ENCODE assay signal across 8 mouse cellular contexts in the genomic region with DNA sequence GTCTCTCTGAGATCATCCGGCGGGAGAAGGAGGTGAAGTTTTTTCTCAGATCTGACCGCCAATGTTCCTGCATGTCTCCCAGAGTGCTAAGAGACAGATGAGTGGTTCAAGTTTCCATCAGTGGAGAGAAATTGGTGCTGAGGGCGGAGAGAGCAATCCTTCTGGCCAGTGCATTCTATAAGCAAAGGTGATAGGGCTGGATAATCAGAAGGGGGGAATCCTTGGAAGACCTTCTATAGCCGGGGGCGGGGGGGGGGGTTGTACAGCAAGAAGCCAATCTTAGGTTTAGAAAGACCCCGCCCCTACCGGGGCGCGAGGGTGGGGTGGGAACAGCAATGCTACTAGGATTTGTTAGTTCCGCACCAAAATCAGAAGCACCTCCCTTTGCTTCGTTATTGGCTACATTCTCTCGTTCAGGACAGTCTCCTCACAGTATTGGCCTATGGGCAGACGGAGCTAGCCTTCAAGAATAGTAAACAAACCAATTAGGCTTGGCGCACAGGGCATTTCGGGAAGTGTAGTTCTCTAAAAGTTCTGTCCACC. TPM values are rescaled to one million over a fixed set of nuclear protein-coding genes. Genes with fewer than 3 reads are reported as not detected.
DNase-seq lines count a peak whose midpoint lies in the region; ATAC-seq and TF ChIP-seq lines count a peak whose summit lies in the region.

No protein-coding gene starts in this region.

- no peaks in the 10 kb centered on the region for H3K4me1 ChIP-seq in heart, embryonic 12.5 days (replicated peaks)
- no peaks in the 10 kb centered on the region for H3K4me1 ChIP-seq in kidney, postnatal 0 days (replicated peaks; ENCODE audit: insufficient read depth, low read length)
- peaks cover 10% of the 10 kb centered on the region for H3K4me1 ChIP-seq in liver, embryonic 11.5 days (replicated peaks; ENCODE audit: control insufficient read depth, insufficient read depth, low read length)
- H3K4me1 ChIP-seq in stomach, embryonic 14.5 days (ENCODE audit: control insufficient read depth, insufficient read depth, low read length): no peaks in the 10 kb centered on the region

- ATAC-seq in erythroid progenitor cell, adult 5-6 weeks (replicated peaks; ENCODE audit: low FRiP score, poor library complexity, severe bottlenecking): peak; percentile 88
- ATAC-seq in heart, embryonic 12.5 days (ENCODE audit: insufficient number of reproducible peaks, low FRiP score): peak; percentile 91
- ATAC-seq in kidney, postnatal 0 days (replicated peaks; ENCODE audit: low FRiP score, low read depth): peak; percentile 94
- ATAC-seq in liver, embryonic 11.5 days (replicated peaks; ENCODE audit: low FRiP score): peak; percentile 92
- peak; percentile 91 for ATAC-seq in stomach, embryonic 14.5 days (ENCODE audit: insufficient number of reproducible peaks, insufficient read depth, low FRiP score, low read depth)

- H3K4me3 ChIP-seq in C2C12 (ENCODE audit: insufficient read depth, poor library complexity, severe bottlenecking): peak overlapping the region; percentile 66
- H3K4me3 ChIP-seq in heart, embryonic 12.5 days: peak overlapping the region; percentile 91
- peak overlapping the region; percentile 76 for H3K4me3 ChIP-seq in kidney, postnatal 0 days (replicated peaks; ENCODE audit: low read depth, low read length)
- peak overlapping the region; percentile 96 for H3K4me3 ChIP-seq in liver, embryonic 11.5 days (ENCODE audit: low read depth, low read length)
- peak overlapping the region; percentile 82 for H3K4me3 ChIP-seq in stomach, embryonic 14.5 days (ENCODE audit: low read depth, low read length)

- H3ac ChIP-seq in C2C12 (ENCODE audit: control insufficient read depth, insufficient read length, low read depth): peak overlapping the region; percentile 62

- peak overlapping the region; percentile 89 for H3K4me2 ChIP-seq in heart, embryonic 12.5 days
- peak overlapping the region; percentile 80 for H3K4me2 ChIP-seq in kidney, postnatal 0 days (ENCODE audit: low read length)
- peak overlapping the region; percentile 99 for H3K4me2 ChIP-seq in liver, embryonic 11.5 days
- peak overlapping the region; percentile 90 for H3K4me2 ChIP-seq in stomach, embryonic 14.5 days (replicated peaks; ENCODE audit: low read depth, low read length)

- no peaks in the 10 kb centered on the region for H3K27me3 ChIP-seq in C2C12 (ENCODE audit: control insufficient read depth, insufficient read depth, insufficient read length)
- no peaks in the 10 kb centered on the region for H3K27me3 ChIP-seq in heart, embryonic 12.5 days (replicated peaks)
- H3K27me3 ChIP-seq in kidney, postnatal 0 days (ENCODE audit: insufficient read depth, low read length): no peaks in the 10 kb centered on the region
- no peaks in the 10 kb centered on the region for H3K27me3 ChIP-seq in liver, embryonic 11.5 days (replicated peaks; ENCODE audit: control insufficient read depth, insufficient read depth, low read length)
- no peaks in the 10 kb centered on the region for H3K27me3 ChIP-seq in stomach, embryonic 14.5 days (ENCODE audit: control insufficient read depth, insufficient read depth, low read length)

- peaks cover 41% of the 10 kb centered on the region for H3K79me2 ChIP-seq in C2C12 (ENCODE audit: control insufficient read depth, insufficient read depth)

- H3K36me3 ChIP-seq in C2C12 (ENCODE audit: control insufficient read depth, insufficient read depth): no peaks in the 10 kb centered on the region
- no peaks in the 10 kb centered on the region for H3K36me3 ChIP-seq in heart, embryonic 12.5 days
- H3K36me3 ChIP-seq in kidney, postnatal 0 days (ENCODE audit: insufficient read depth, low read length): no peaks in the 10 kb centered on the region
- no peaks in the 10 kb centered on the region for H3K36me3 ChIP-seq in liver, embryonic 11.5 days (ENCODE audit: control insufficient read depth, insufficient read depth, low read length)
- H3K36me3 ChIP-seq in stomach, embryonic 14.5 days (ENCODE audit: control insufficient read depth, insufficient read depth, low read length): no peaks in the 10 kb centered on the region

- H3K9me3 ChIP-seq in heart, embryonic 12.5 days (replicated peaks): no peaks in the 10 kb centered on the region
- H3K9me3 ChIP-seq in kidney, postnatal 0 days (replicated peaks; ENCODE audit: low read length): no peaks in the 10 kb centered on the region
- no peaks in the 10 kb centered on the region for H3K9me3 ChIP-seq in liver, embryonic 11.5 days (ENCODE audit: control insufficient read depth, low read length)
- H3K9me3 ChIP-seq in stomach, embryonic 14.5 days (ENCODE audit: control insufficient read depth, low read depth, low read length): no peaks in the 10 kb centered on the region

- 0% methylated on average over 16 of the region's 16 CpGs for WGBS in heart, embryonic 12.5 days
- under 1% methylated on average over 16 of the region's 16 CpGs for WGBS in kidney, postnatal 0 days
- 1% methylated on average over 16 of the region's 16 CpGs for WGBS in liver, embryonic 11.5 days
- 2% methylated on average over 16 of the region's 16 CpGs for whole genome bisulfite sequencing in stomach, embryonic 14.5 days

- H3K79me3 ChIP-seq in C2C12 (ENCODE audit: low read depth): peaks cover 17% of the 10 kb centered on the region

- peak overlapping the region; percentile 93; the same call in 1 of the 2 replicates for H3K27ac ChIP-seq in heart, embryonic 12.5 days (ENCODE audit: poor library complexity, severe bottlenecking)
- H3K27ac ChIP-seq in kidney, postnatal 0 days: peak overlapping the region; percentile 87; the same call in 1 of the 2 replicates
- H3K27ac ChIP-seq in liver, embryonic 11.5 days (ENCODE audit: low read depth, low read length): peak overlapping the region; percentile 93
- peak overlapping the region; percentile 95 for H3K27ac ChIP-seq in stomach, embryonic 14.5 days (ENCODE audit: low read length)

- no peak for TF ChIP-seq CTCF in C2C12 (IDR thresholded peaks at IDR 0.05; ENCODE audit: control insufficient read depth, insufficient read depth, insufficient read length)
- TF ChIP-seq CTCF in brain, embryonic 14.5 days (IDR thresholded peaks at IDR 0.05; ENCODE audit: borderline replicate concordance, extremely low read depth, insufficient read depth, insufficient read length): no peak
- no peak for TF ChIP-seq CTCF in kidney, postnatal 0 days (IDR thresholded peaks at IDR 0.05; ENCODE audit: low read depth)

- H3K9ac ChIP-seq in heart, embryonic 12.5 days: peak overlapping the region; percentile 96
- peak overlapping the region; percentile 87 for H3K9ac ChIP-seq in kidney, postnatal 0 days (ENCODE audit: low read depth, low read length)
- H3K9ac ChIP-seq in liver, embryonic 11.5 days (ENCODE audit: low read depth, low read length): peak overlapping the region; percentile 94
- 0 out of 2 replicates have a peak overlapping the region, but pooled peaks have one; percentile 88 for H3K9ac ChIP-seq in stomach, embryonic 14.5 days (replicated peaks; ENCODE audit: low read depth, low read length)

- peak; percentile 98 for DNase-seq in brain, embryonic 14.5 days (ENCODE audit: low read depth)
- peak; percentile 98 for DNase-seq in kidney, postnatal 0 days (ENCODE audit: low spot score)
- DNase-seq in liver, embryonic 11.5 days (ENCODE audit: low spot score): peak; percentile 75
- DNase-seq in naive thymus-derived CD4-positive, alpha-beta T cell, adult 2 months (ENCODE audit: low read depth): peak; percentile 94

- TF ChIP-seq POLR2A in brain, embryonic 14.5 days (IDR thresholded peaks at IDR 0.05; ENCODE audit: borderline replicate concordance, extremely low read depth, insufficient read depth, insufficient read length, poor library complexity, severe bottlenecking): no peak

TF ChIP-seq in C2C12, 6 proteins besides CTCF, POLR2A, EP300 and RAD21:
- TF ChIP-seq MYOG (IDR thresholded peaks at IDR 0.05; ENCODE audit: control insufficient read depth, extremely low read depth, insufficient read length): no peak
- TF ChIP-seq MYOD1 (IDR thresholded peaks at IDR 0.05; ENCODE audit: control insufficient read depth, insufficient read length, low read depth): no peak
- TF ChIP-seq USF1 (IDR thresholded peaks at IDR 0.05; ENCODE audit: low read depth): no peak
- no peak for TF ChIP-seq MAX (IDR thresholded peaks at IDR 0.05)
- no peak for TF ChIP-seq FOSL1 (IDR thresholded peaks at IDR 0.05; ENCODE audit: insufficient read depth, low read length, poor library complexity, severe bottlenecking)
- no peak for TF ChIP-seq CEBPB (IDR thresholded peaks at IDR 0.05; ENCODE audit: low read depth)

RNA-seq across cellular contexts. Expression of gene Stxbp5, which starts 0.9 kb away (rescaled TPM):
- 4.2 TPM for polyA plus RNA-seq in C2C12 (2012; fragmentation: generic; extraction: Trizol)
- 12.4 and 21.0 TPM in 2 replicates for polyA plus RNA-seq in brain, embryonic 14.5 days (2012; rRNA removed)
- total RNA-seq in erythroid progenitor cell, adult 5-6 weeks (2015; ENCODE audit: low replicate concordance): 22.3 and 27.7 TPM in 2 replicates
- 12.1 and 19.2 TPM in 2 replicates for total RNA-seq in erythroid progenitor cell, adult 5-6 weeks (2017; ENCODE audit: low replicate concordance)
- polyA plus RNA-seq in heart, embryonic 12.5 days (2016; fragmentation: Nextera tagmentation; extraction: Ambion mirVana): 5.2 and 6.1 TPM in 2 replicates
- 2.9 and 3.4 TPM in 2 replicates for polyA plus RNA-seq in kidney, postnatal 0 days (2015; fragmentation: Nextera tagmentation; extraction: Ambion mirVana)
- 7.4 and 8.2 TPM in 2 replicates for polyA plus RNA-seq in liver, embryonic 11.5 days (2014; fragmentation: Nextera tagmentation; extraction: Ambion mirVana)
- 11.5 and 11.6 TPM in 2 replicates for polyA plus RNA-seq in stomach, embryonic 14.5 days (2014; fragmentation: Nextera tagmentation; extraction: Ambion mirVana)

Comparison
In these comparisons a context has a peak if more than half of its experiments do, and no peak if none do; other contexts are left out.
1. Peak in every context shown above with its lines: DNase-seq, ATAC-seq, H3K4me3 ChIP-seq and H3K27ac ChIP-seq.